Mouse (Mus musculus) T-helper 17 cell (primary cell): ENCODE results near the gene Igfbp4.

Experiments
- in situ Hi-C, 2 experiments: fragments of 300-600 bp; cut with MboI, MseI; formaldehyde crosslinking; loops; 1 replicate in 1 of 2; 2 replicates in 1 of 2; pipeline ENCODE4 v1.15.1; 2025; ENCODE audit warnings: high pct_unique_total_duplicates in 2 of 2

Gene Igfbp4

DNA sequence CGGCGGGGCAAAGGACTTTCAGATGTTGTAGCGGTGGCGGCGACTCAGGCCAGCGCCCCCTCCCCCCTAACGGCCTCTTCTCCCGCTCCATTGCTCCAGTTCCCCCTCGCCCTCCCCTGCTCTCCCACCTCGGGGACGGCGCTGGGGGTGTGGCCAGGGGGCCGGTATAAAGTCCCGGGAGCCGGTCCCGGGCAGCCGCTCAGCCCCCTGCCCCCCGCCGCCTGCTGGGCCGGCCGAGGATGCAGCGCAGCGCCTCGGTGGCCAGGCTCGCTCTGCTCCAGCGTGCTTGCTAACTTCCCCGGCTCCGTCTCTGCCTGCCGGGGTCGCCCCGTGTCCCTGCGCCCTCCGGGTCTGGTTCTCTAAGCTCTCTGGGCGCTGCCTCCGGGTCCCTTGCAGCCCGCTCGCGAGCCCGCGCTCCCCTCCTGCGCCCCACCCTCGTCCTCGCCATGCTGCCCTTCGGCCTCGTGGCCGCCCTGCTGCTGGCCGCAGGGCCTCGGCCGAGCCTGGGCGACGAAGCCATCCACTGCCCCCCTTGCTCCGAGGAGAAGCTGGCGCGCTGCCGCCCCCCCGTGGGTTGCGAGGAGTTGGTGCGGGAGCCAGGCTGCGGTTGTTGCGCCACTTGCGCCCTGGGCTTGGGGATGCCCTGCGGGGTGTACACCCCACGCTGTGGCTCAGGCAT is at the start of gene Igfbp4:
Gene Igfbp4 (plus strand): TSS at position 194 of the 679 bp plus-strand sequence.
- in situ Hi-C loops: loop anchor here (5.0 kb wide), 2 partner anchors 81 to 106 kb away; no protein-coding TSS in a partner anchor

DNA sequence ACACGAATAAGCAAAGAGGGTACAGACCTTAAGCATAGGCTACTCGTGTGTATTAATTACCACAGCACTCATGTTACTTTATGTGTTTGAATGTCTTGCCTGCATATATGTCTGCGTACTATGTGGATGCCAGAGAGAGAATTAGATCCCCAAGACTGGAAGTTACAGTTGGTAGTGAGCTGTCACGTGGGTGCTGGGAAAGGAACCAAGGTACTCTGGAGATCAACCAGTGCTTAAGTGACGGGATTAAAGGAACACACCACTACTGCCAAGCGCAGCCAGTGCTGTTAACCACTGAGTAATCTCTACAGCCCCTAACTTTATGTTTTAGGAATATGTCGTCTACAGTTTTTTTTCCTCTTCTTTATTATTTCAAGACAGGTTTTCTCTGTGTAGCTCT is 45.1 kb upstream of the Igfbp4 start:
- in situ Hi-C loops: loop anchor here in 1 of 2 experiments (10.0 kb wide), 1 partner anchor 1509 kb away; no protein-coding TSS in a partner anchor

DNA sequence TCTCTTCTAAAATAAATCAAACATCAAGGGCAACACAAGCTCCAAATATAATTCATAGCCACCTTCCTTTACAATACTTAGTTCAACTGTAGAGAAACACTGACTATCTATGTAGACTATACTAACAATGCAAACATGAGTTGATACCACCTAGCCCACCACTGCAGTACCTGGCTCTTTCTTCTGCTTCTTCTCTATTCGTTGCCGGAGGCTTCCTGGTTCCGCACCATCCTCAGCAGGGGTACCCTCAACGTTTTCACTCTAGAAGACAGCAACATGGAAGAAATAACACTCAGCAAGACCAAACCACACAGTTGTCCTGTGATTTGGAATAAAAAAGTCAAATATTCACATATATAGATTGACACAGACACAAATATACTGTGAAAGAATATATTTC is 43.4 kb upstream of the Igfbp4 start:
- in situ Hi-C loops: loop anchor here in 1 of 2 experiments (10.0 kb wide), 1 partner anchor 1507 kb away; no protein-coding TSS in a partner anchor

DNA sequence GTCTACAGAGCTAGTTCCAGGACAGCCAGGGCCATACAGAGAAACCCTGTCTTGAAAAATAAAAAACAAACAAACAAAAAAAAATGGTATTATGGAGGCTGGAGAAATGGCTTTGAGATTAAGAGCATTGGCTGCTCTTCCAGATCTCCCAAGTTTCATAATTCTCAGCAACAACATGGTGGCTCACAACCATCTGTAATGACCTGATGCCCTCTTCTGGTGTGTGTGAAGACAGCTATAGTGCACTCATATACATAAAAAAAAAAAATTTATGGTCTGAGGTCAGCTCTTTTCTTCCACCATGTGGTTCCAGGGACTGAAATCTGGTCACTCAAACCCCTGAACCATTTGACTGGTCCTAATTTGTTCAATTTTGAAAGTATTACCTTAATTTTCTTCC is 42.3 kb upstream of the Igfbp4 start:
- in situ Hi-C loops: loop anchor here in 1 of 2 experiments (10.0 kb wide), 1 partner anchor 1506 kb away; no protein-coding TSS in a partner anchor

DNA sequence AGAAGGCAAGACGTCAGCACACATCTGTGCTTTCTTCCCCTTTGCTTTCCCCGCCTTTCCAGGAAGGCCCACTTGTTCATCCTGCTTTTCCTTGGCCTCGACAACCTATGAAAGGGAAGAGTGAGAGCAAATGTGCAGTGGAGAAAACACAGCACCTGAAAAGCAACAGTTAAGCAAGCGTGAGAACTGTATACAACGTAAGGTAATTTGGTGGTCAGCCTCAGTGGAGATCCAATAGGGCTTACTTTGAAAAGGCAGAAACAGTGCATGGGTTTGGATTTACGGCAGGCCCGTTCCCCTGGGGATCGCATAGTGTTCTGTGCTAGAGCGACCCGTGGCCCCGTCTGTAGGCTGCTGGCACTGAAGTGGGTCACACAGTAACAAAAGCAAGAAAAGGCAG is 41.8 kb upstream of the Igfbp4 start:
- in situ Hi-C loops: loop anchor here in 1 of 2 experiments (10.0 kb wide), 1 partner anchor 1506 kb away; no protein-coding TSS in a partner anchor

DNA sequence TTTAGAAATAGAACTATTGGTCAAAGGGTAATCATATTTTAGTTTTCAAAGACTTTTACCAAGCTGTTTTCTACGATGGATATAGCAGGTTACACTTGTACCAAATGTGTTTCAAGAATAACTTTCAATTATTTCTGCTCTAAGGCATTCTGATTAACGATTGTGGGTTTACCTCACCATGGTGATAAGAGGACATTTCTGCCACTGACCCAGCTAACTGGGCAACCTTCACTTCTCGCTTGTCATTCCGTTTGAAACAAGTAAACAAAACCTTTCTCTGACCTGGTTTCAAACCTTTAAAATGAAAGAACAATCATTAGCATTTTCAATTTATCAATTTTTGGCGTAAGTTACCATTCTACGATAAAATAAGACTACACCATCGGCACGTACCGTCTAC is 34.3 kb upstream of the Igfbp4 start:
- in situ Hi-C loops: loop anchor here (5.0 to 25.0 kb wide), 6 partner anchors 184 to 1844 kb away; partner anchors contain the start of genes Cdk12 (in 1 of the 2) and Tbkbp1 (in 1 of the 2)

DNA sequence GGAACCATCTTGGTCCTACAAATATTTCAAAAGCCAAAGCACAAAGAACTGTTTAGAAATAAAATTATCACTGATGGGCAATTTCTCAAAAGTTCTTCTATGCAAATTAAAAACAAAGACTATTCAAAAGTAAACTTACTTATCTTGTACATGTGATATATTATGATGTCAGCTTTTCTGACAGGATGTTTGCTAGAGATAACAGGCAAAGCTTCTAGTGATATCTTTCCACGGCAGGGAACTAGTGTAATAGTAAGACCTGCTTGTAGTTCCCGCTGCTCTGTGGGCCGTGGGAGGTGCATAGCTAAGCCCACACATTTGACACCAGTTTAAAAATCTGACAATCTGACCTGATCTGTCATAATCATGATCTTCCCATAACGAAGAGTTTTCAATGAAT is 30.9 kb upstream of the Igfbp4 start:
- in situ Hi-C loops: loop anchor here (25.0 kb wide), 2 partner anchors 798 to 1848 kb away; partner anchors contain the start of genes Cdk12 (in 1 of the 2) and Tbkbp1 (in 1 of the 2)

DNA sequence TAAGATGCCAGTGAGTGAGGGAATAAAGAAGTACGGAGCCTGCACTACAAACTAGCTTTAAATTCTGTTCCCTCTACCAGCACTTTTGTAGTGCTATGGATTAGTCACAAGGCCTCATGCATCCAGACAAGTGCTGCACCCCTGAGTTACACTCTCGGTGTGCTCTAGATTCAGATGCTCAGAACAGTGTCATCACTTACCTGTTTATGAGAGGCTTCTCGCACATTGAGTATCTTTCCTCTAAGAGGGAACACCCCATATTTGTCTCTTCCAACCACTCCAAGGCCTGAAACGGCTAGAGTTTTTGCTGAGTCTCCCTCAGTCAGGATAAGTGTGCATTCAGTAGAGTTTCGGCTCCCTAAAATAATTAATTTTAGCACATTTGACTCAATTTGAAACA is 30.3 kb upstream of the Igfbp4 start:
- in situ Hi-C loops: loop anchor here (25.0 kb wide), 2 partner anchors 798 to 1848 kb away; partner anchors contain the start of genes Cdk12 (in 1 of the 2) and Tbkbp1 (in 1 of the 2)

DNA sequence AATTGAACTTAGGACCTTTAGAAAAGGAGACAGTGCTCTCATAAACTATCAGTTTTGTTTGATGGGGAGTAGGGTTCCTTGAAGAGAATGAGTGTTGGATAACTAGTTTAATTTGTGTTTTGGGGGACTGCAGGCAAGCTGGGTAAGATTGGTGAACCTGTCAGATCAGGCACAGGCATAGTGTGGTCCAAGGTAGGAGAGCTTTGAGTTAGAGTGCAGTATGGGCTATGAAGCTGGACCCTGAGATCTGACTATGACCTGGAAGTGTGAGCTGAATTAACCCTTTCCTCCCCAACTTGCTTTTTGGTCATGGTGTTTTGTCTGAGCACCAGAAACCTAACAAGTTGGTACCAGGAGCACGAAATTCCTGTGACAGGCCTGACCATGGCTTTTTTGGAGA is 27.2 kb upstream of the Igfbp4 start:
- in situ Hi-C loops: loop anchor here (25.0 kb wide), 2 partner anchors 802 to 1852 kb away; partner anchors contain the start of genes Cdk12 (in 1 of the 2) and Tbkbp1 (in 1 of the 2)

DNA sequence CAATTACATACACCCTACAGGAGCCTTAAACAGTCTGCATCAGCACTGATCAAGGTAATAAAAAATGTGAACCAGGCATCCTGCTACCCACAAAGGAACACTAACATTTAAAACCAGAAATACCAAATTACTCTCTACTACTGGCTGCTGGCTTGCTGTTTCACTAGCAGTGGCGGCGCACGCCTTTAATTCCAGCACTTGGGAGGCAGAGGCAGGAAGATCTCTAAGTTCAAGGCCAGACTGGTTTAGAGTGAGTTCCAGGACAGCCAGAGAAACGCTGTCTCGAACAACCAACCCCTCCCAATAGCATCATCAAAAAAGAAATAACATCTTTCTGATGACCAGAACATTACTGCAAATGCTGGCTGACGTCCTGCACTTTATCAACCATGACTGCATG is 21.2 kb upstream of the Igfbp4 start:
- in situ Hi-C loops: loop anchor here (5.0 to 25.0 kb wide), 3 partner anchors 127 to 1858 kb away; partner anchors contain the start of genes Cdk12 (in 1 of the 2) and Tbkbp1 (in 1 of the 2)

DNA sequence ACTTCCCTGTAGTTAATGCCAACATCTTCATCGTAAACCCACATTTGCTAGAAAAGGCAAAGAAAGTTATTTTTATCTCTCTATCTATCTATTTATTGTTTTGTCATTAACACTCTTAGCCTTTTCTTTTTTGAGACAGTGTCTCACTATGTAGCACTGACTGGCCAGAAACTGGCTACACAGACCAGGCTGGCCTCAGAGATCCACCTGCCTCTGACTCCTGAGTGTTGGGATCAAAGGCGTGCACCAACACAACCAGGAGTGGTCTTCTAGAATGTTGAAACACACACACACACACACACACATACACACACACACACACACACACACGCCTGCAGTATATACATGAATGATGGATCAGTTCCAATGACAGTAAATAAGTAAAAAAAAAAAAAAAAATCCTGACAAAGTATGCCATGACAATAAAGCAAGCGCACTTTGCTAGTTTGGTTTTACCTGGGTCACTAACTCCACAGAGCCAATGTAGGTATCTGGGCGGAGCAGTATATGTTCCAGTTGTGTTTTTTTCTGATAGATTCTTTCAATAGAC is 18.6 kb upstream of the Igfbp4 start:
- in situ Hi-C loops: loop anchor here (5.0 to 25.0 kb wide), 3 partner anchors 125 to 1860 kb away; partner anchors contain the start of genes Cdk12 (in 1 of the 2) and Tbkbp1 (in 1 of the 2)

DNA sequence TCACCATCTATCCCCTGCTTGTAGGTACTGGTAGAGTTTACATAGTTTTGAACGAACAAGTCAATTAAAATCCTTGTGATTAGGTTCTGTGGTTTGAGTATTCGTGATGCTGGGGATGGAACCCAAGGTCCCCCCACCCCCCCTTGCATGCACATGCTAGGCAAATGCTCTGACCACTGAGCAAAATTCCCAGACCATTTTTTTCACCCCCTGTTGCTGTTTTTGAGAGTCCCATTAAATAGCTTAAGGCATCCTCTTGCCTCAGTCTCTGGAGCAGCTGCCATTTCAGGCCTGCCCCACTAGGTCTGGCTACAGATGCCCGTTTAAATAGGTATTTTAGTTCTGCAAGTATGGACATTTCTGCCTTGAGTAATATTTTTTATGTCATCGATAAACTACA is 17.9 kb upstream of the Igfbp4 start:
- in situ Hi-C loops: loop anchor here (5.0 to 25.0 kb wide), 3 partner anchors 124 to 1861 kb away; partner anchors contain the start of genes Cdk12 (in 1 of the 2) and Tbkbp1 (in 1 of the 2)

DNA sequence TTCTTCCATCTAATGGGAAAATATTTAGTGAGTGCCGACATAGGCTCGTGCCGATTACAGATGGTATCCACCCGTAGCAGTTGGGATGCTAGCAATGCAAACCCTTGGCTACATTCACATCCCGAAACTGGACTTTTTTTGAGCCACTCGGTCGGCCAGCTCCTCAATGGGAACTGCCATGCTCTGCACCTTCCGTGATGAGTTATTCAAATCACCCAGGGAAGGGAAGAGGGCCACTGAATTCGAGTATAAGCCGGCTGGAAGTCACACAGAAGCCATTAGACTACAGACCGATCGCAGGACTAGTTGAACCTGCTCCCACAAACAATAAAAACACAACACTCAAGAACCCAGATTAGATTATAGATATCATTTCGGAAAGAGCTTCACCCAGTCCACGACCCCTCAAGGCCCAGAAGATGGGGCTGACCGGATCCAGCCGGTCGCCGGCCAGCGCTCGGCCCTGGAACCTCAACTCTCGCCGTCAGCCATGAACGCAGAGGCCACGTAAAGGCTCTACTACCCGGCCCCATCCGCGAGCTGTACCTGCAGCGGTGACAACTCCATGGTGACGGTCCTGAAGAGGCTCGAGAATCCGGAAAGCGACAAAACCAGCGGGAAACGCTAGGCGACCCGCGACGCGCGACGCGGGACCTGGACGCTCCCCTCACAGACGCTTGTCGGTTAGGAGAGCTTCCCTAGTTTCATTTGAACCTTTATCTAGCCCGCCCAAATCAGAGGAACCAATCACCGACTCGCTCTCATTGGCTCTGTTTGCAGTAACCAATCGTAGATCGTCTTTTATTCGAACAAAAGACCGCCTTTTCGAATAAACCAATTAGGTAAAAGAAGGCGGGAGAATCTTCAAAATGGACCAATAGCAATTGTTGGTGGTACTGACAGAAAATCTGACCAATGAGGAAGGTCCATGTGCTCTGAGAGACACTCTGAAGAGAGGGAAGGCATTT is 17.3 kb upstream of the Igfbp4 start, which contains the start of gene Top2a:
Gene Top2a (minus strand): TSS at position 690 of the 968 bp plus-strand sequence.
- in situ Hi-C loops: loop anchor here (5.0 to 25.0 kb wide), 3 partner anchors 124 to 1861 kb away; partner anchors contain the start of genes Cdk12 (in 1 of the 2) and Tbkbp1 (in 1 of the 2)

DNA sequence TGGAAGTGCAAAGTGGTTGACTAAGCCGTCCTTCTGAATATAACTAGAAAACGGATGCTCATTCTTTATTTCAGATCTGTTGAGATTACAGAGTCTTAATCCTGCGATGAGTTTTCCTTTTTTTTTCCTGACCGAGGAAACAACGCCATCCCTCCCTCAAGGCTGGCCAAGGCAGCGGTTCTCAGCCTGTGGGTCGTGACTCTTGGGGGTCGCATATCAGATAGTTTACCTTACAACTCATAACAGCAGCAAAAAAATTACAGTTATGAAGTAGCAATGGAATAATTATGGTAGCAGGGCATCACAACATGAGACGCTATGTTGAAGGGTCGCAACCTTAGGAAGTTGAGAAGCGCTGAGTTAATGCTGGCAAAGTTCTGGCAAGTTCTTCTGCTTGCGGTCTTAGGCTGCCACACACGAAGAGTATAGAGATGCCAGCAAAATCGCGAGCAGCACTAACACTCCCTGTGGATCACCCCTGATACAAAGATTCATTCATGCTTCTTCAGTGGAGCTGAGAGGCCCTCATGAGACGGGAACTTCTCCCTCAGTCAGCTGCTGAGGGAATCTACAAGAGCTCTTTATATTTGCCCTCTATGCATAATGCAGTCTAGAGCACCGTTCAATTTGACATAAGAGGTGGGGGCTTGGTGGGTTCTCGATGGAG is 16.4 kb upstream of the Igfbp4 start:
- in situ Hi-C loops: loop anchor here (5.0 to 25.0 kb wide), 3 partner anchors 123 to 1862 kb away; partner anchors contain the start of genes Cdk12 (in 1 of the 2) and Tbkbp1 (in 1 of the 2)

DNA sequence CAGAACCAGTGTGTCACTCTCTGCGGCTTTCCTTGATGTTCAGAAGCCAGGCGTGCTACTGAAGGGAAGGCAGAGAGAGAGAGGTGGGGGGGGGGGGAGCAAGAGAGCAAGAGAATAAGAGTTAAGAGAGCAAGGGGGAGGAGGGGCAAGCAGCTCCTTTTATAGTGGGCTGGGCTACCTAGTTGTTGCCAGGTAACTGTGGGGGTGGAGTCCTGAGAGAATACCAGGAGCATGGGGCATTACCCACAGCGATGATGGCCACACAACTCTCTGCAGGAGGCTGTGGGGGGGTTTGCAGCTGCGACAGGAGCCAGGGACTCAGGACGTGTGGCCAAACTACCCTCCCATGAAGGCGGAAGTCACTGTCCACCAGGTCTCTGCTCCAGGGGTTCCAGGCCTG is 15.2 kb upstream of the Igfbp4 start:
- in situ Hi-C loops: no loop called here

DNA sequence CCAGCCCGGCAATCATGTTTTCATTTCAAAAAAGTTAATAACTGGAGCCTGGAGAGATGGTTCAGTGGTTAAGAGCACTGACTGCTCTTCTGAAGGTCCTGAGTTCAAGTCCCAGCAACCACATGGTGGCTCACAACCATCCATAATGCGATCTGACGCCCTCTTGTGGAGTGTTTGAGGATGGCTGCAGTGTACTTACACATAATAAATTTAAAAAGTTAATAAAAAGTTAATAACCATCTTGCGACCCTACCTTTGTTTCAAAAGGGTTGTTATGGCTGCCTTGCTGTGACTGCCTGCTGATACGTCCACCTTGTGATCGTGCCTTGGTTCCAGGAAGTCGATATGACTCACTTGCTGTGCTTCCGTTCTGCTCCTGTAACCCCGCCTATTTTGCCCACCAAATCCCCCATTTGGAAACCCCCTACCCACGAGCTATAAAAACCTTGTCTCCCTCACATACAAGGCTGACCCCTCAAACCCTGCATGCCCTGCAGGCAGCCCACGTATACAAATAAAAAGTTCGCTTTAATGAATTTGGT is 14.1 kb upstream of the Igfbp4 start:
- in situ Hi-C loops: no loop called here

DNA sequence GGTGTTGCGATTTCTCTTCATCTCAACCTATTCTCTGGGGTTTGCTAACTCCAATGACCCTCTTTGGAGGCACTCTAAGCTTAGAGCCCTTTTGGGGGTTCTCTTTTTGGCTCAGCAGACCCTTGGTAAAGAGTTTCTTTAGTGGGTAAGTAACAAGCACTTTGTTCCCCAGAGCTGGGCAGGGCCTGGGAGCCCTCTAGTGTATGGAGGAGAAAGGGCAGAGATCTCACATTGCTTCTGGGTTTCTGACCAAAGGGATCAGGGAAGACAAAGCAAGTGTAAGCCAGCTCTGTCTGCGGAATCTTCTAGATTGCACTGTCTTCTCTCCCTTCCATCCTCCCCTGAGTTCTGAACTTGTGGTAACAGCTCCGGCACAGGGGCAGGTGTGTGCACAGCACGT is 5.7 kb upstream of the Igfbp4 start:
- in situ Hi-C loops: no loop called here

DNA sequence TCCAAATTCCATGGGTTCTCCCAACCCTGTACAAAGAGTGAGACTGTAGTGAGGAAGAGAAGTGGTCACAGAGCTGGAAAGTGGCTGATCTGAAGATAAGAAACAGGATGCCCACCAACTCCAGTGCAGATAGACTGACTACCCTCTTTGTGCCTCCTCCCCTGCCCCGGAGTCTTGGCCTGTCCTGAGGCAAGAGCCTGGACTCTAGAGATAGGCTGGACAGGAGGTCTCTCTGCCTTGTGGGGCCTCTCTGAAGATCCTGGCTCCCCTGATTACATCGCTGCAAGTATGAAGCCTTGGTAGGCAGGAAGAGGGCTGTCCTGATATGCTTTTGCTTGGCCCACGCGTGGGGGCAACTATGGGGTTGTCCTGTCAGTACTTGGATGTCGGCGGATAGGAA is 4.8 kb upstream of the Igfbp4 start:
- in situ Hi-C loops: no loop called here

DNA sequence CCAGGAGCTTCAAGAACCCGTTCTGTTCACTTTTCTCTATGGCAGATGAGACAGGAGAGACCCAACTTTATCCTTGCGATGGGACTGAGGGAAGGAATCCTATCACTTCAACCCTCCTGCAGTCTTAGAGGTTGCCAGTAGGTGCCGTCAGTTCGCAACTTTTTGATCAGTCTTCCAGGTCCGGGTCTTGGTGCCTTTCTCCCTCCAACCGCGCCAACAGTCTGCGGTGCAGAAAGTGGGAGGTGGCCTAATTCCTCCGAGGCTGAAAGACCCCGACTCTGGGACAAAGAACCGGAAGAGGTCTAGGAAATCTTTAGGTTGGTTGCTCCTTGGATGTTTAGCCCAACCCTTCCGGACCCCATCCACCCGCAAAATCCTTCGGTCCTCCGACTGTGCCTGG is 1.3 kb upstream of the Igfbp4 start:
- in situ Hi-C loops: loop anchor here (5.0 kb wide), 2 partner anchors 83 to 108 kb away; no protein-coding TSS in a partner anchor
